Mouse (Mus musculus): ENCODE data around the gene Napsa.

Napsa gene

GRCm38 (mm10) chr7:44572213-44572701 lies at the start of gene Napsa:
Gene Napsa, plus strand, starts transcription at chr7:44572380.
- DNase-seq (ENCODE audit: low read depth in 1 of 2, low spot score in 2 of 2), result peak; percentile 57 to 74

- no peak for DNase-seq (ENCODE audit: low read depth in 1 of 2, low spot score in 2 of 2)
Measured at GRCm38 (mm10) chr7:44523056-44523455, 49.1 kb upstream of the Napsa start.

GRCm38 (mm10) chr7:44524502-44524901 lies 47.7 kb upstream of the Napsa start, which contains the start of gene Mybpc2:
Gene Mybpc2, minus strand, starts transcription at chr7:44524656.
- DNase-seq (ENCODE audit: low read depth in 1 of 2, low spot score in 2 of 2), result no peak

- DNase-seq (ENCODE audit: low read depth in 1 of 2, low spot score in 2 of 2), result no peak
Measured at GRCm38 (mm10) chr7:44525126-44525832, 46.9 kb upstream of the Napsa start.

- no peak for DNase-seq (ENCODE audit: low read depth in 1 of 2, low spot score in 2 of 2)
Measured at GRCm38 (mm10) chr7:44526414-44527154, 45.6 kb upstream of the Napsa start.

GRCm38 (mm10) chr7:44527483-44528398 lies 44.4 kb upstream of the Napsa start:
- DNase-seq (ENCODE audit: low read depth in 1 of 2, low spot score in 2 of 2), result peak; percentile 50 to 72

GRCm38 (mm10) chr7:44529518-44529917 lies 42.7 kb upstream of the Napsa start:
- DNase-seq (ENCODE audit: low read depth in 1 of 2, low spot score in 2 of 2), result no peak

GRCm38 (mm10) chr7:44530507-44530906 lies 41.7 kb upstream of the Napsa start:
- no peak for DNase-seq (ENCODE audit: low read depth in 1 of 2, low spot score in 2 of 2)

- no peak for DNase-seq (ENCODE audit: low read depth in 1 of 2, low spot score in 2 of 2)
Measured at GRCm38 (mm10) chr7:44531207-44531606, 41.0 kb upstream of the Napsa start.

GRCm38 (mm10) chr7:44531946-44532732 lies 40.0 kb upstream of the Napsa start, which contains the start of gene Spib:
Gene Spib, minus strand, starts transcription at chr7:44532071.
- DNase-seq (ENCODE audit: low read depth in 1 of 2, low spot score in 2 of 2), result no peak

GRCm38 (mm10) chr7:44532918-44533745 lies 39.0 kb upstream of the Napsa start:
- DNase-seq (ENCODE audit: low read depth in 1 of 2, low spot score in 2 of 2), result no peak

GRCm38 (mm10) chr7:44533746-44534045 lies 38.5 kb upstream of the Napsa start:
- DNase-seq (ENCODE audit: low read depth in 1 of 2, low spot score in 2 of 2), result no peak

GRCm38 (mm10) chr7:44534242-44534641 lies 37.9 kb upstream of the Napsa start:
- peak in 1 of 2 experiments; percentile 37 for DNase-seq (ENCODE audit: low read depth in 1 of 2, low spot score in 2 of 2)

- no peak for DNase-seq (ENCODE audit: low read depth in 1 of 2, low spot score in 2 of 2)
Measured at GRCm38 (mm10) chr7:44534656-44535441, 37.3 kb upstream of the Napsa start.

- DNase-seq (ENCODE audit: low read depth in 1 of 2, low spot score in 2 of 2), result no peak
Measured at GRCm38 (mm10) chr7:44535657-44536589, 36.3 kb upstream of the Napsa start.

GRCm38 (mm10) chr7:44536590-44536968 lies 35.6 kb upstream of the Napsa start:
- DNase-seq (ENCODE audit: low read depth in 1 of 2, low spot score in 2 of 2), result no peak

- DNase-seq (ENCODE audit: low read depth in 1 of 2, low spot score in 2 of 2), result no peak
Measured at GRCm38 (mm10) chr7:44537009-44537408, 35.2 kb upstream of the Napsa start.

GRCm38 (mm10) chr7:44537496-44537895 lies 34.7 kb upstream of the Napsa start:
- DNase-seq (ENCODE audit: low read depth in 1 of 2, low spot score in 2 of 2), result no peak

Data from monocyte, adult 2 months (primary cell).